Mouse (Mus musculus) spleen, postnatal 4 days (tissue): ENCODE data around the gene Dlx2.

Source experiments
- DNase-seq, 2 experiments: peaks; one replicate each; pipeline ENCODE4 v3.0.0; 2022; ENCODE audit warnings: low spot score in 2 of 2

Gene Dlx2

DNA sequence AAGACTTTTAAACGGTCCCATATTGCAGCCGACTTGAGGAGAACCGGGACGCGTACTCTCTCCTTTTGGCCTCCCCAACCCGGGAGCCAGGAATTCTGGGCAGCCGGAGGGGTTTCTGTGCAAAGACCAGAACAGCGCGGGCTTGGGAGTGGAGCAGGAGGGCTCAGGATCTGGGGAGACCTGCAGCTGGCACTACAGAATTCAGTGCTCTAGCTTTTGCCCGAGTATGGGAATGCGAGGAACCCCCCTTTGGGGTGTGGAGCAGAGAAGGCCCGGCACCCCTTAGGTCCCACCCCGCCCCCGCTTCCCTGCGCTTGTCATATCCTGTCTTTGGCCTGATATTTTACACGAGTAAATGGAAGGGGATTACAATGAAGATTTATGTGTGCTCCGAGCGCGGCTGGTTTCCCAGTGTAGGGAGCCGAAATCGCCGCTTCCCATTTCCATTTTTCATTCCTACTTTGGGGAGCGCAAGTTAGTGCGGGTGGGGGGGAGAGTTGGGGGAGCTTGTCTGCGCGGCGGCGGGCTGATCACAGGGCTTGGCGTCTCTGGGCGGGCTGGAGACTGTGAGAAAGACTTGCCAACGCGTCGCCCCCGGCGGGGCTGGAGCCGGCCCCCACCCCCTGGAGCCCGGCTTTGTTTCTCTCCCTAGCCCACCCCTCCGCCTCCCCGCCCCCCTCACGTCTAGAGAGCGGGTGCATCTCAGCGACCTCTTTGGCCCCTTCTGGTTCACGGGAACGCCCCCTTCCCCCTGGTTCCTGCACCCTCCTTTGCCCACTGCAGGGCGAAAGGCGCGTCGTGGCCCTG lies 5.7 kb downstream of the Dlx2 start:
- no peak for DNase-seq

GRCm38 (mm10) chr2:71534242-71535052 lies 12.1 kb downstream of the Dlx2 start:
- no peak for DNase-seq

GRCm38 (mm10) chr2:71533094-71533493 lies 13.5 kb downstream of the Dlx2 start:
- no peak for DNase-seq

DNA sequence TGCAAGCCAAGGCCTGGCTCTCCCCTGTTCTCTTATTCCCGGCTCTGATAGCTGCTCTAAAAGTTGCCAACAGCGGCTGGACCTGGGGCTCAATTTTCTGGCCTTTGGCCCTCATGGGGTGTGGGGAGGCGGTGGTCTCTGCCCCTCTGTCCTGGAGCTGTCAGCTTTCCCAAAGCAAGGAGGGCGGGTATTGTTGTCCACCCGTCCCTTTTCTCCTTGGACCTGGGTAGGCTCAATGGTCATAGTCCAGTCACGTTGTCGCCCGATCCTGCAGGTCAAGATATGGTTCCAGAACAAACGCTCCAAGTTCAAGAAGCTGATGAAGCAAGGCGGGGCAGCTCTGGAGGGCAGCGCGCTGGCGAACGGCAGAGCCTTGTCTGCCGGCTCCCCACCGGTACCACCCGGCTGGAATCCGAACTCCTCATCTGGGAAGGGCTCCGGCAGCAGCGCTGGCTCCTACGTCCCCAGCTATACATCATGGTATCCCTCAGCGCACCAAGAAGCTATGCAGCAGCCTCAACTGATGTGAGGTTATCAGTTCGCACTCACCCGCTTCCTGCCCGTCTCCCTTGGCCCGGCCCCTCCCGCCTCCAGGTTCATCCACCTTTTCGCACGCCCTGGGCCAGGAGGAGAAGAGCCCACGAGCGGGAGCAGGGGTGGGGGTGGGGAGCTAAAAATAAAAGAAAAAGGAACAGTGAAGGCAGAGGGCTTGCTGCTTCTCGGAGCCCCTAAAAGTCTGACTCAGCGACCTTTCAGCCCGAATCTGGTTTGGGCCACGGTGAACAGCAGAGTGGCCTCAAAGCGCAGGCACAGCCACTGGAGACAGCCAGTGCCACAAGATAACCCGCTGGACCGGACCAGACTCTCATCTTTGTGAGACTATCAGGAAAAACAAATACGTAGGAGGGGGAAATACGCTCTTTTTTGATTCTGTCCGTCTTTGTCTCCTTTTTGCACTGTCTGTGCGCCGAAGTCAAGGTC lies 14.3 kb downstream of the Dlx2 start:
- no peak for DNase-seq

DNA sequence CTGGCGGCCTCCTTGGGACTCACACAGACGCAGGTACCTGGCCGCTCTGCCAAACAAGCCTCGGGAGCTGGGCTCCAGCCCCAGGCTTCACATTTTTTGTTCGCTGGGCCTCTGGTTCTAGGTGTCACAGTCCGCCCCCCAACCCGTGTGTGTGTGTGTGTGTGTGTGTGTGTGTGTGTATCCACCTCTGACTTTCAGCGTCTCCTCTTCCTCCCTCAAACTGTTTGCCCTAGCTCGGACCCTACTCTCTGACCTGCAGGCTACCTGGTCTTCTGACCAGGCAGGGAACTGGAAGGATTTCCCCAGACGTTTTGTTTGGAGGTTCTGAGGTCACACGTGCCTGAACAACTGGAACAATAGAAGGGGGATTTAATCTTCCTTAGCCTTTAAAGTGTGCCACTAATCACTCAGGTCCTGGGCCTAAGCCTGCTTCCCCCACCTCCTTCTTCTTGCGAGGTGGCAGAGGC lies 15.4 kb downstream of the Dlx2 start:
- DNase-seq, result no peak

GRCm38 (mm10) chr2:71530391-71531123 lies 16.0 kb downstream of the Dlx2 start:
- no peak for DNase-seq

DNA sequence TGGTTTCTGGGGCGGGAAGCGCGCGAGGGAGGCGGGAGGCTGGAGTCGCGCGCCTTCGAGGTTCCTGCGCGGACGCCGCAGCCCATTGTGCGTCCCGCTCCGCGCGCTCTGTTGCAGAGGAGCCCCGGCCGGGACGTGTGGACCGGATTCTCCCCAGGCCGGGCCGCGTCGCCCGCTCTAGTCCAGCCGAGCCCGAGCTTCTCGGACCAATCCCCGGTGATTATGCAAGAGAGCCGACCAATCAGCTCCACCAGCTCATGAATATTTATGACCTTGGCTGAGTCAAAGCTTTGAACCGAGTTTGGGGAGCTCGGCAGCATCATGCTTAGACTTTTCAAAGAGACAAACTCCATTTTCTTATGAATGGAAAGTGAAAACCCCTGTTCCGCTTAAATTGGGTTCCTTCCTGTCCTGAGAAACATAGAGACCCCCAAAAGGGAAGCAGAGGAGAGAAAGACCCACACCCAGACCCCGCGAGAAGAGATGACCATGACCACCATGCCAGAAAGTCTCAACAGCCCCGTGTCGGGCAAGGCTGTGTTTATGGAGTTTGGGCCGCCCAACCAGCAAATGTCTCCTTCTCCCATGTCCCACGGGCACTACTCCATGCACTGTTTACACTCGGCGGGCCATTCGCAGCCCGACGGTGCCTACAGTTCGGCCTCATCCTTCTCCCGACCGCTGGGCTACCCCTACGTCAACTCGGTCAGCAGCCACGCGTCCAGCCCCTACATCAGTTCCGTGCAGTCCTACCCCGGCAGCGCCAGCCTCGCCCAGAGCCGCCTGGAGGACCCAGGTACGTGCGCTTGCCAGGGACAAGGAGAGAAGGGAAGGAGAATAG lies 16.8 kb downstream of the Dlx2 start:
- DNase-seq, result peak; percentile 60 to 74

GRCm38 (mm10) chr2:71528714-71529510 lies 17.6 kb downstream of the Dlx2 start:
- DNase-seq, result peak in 1 of 2 experiments; percentile 65

DNA sequence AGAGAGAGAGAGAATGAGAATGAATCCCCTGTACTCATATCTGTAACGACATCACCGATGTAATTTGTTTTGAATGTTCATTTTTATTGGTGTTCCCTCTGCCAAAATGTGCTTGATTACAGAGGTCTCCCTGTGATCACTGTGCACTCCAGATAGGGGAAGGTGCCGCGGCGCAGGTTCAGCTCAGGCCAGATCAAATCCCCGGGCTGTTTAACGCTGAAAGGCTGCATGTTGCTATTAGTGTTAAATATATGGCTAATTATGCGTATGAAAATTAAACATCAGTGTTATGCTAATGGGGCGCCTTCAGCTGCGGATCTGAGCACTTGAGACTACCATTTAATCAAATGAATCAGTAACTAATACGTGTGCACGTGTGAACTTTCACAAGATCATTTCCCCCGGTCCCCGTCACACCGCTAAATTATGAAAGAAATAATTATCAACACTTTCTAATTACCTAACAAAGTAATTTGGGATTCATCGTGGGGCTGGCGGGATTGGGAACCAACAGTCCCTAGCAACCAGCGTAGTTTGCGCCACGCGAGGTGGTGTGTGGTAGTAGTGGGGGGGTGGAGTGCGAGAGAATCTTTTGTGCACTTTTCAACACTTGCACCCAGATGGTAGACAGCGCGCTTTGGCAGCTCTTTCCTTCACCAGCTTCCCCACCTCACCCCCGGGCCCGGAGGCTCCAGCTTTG lies 18.4 kb downstream of the Dlx2 start, which contains the start of gene Dlx1:
Gene Dlx1, plus strand, starts transcription at position 100 of the 700 bp plus-strand sequence.
- no peak for DNase-seq

DNA sequence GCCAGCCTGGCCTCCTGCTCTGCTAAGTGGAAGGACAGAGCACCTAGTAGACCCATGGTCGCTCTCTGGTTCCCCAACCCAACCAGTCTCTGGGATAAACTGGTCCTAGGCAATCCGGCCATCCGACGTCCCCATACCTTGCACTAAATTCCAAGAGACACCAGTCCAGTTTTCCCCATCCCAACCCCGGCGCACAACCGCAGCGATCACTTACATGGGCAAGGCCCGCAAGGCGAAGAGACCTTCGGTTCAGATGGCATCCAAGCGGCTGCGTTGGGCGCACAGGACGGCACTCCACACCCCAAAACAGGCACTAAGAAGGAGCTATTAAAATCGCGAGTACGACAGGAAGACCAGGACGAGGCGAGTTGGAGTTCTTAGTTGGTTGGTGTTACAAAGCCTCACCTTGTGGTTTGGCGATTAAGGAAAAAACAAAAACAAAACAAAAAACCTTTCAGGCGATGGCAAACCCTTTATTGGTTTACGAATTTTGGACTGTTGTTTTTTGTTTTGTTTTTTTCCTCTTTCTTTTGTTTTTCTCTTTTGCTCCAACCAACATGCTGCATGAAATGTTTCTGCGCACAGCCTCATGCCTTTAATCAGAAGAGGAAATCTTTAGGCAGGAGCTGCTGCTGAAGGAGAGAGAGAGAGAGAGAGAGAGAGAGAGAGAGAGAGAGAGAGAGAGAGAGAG lies 19.1 kb downstream of the Dlx2 start:
- DNase-seq, result no peak

- DNase-seq, result no peak
Observed at GRCm38 (mm10) chr2:71526595-71527322, 19.8 kb downstream of the Dlx2 start.

DNA sequence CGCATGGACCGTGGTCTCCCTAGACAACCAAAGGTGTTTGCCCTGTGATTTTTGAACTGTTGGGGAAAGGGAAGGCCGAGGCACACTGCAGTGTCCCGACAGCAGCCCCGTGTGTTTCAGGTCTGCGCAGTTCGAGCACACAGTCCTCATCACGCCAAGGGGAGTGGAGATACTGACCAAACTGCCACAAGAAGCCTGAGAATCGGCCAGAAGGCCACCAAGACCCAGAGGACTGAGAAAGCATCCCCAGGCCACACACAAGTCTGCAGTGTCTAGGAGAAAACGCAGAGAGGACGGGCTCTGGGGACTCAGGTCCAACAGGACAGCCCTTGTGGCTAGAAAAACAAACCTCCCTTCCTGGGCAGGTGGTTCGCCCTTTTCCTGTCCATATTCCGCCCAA lies 21.8 kb downstream of the Dlx2 start:
- no peak for DNase-seq

DNA sequence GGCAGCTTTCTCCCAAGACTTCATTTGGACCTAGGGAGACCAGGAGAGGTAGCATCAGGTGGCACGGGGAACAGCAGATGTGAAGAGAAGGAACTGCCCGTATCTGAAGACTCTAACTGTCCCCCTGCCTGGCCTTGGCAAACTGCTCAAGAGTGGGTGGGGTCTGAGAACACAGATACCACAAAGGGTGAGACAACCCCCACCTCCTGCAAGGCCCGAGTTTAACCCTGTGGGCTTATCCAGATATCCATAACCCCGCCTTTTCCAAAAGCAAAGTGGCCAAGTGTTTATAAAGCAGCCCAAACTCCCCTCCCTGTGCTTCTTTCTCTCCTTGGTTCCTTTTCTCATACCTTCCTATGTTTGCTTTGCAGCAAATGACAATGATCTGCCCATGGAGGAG lies 23.1 kb downstream of the Dlx2 start:
- DNase-seq, result no peak

DNA sequence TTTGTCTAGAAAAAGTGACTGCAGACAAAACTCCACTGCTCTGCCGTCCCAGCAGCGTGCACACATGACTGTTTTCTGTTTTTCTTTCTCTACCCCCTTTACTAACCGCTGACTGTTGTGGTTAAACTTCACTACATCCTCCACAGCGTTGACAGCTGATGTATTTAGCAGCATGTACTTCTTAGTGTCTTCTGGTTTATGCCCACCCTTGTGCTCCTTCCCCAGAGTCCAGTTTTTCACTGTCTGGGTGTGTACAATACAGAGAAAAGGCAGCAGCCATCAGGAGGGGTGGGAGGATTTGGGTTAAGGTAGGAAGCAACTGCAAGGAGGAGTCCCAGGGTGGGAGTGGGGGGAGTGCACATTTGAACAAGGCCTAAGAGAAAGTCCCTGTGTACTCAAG lies 23.7 kb downstream of the Dlx2 start:
- no peak for DNase-seq

DNA sequence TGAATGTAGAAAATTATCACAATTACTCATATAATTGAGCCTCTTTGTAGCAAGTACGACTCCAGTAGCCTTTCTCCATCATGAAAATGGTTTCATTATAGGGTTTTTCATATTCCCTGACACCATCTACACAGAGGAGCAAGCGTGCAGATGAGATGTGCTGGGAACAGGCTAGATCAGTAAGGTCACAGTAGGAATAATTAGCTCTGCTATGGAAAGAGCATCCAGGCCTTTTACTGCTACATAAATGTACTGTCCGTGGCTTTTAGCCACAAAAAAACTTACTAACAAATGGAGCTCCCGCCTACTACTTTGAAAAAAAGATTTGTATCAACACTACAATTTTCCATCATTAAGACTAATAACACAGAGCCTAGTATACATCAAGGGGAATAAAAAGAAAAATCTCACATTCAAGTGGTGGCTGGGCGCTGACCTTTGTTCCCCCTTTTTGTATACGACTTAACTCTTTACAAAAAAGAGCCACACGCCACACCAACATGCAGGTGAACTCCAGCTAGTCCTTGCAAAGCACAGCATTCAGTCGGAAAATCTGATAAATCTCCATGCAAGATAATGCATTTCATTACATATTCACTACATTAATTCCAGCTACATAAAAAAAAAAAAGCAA lies 29.0 kb downstream of the Dlx2 start:
- no peak for DNase-seq

DNA sequence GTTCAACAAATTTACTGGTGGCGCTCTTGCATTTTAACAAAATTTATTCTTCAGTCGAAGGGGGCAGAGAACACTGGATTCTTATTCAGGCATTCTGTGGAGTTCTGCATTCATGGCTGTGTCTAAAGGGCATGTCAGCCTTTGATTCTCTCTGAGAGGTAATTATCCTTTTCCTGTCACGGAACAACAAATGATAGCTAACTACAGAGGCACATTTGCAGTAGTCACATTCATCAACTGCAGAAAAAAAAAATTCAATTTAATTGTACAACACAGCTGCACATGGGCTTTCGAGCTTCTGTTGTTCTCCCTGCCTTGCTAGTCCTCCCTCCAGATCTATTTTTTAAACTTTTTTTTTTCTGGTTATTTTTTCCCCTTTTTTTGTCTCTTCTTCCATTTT lies 29.6 kb downstream of the Dlx2 start:
- DNase-seq, result no peak

DNA sequence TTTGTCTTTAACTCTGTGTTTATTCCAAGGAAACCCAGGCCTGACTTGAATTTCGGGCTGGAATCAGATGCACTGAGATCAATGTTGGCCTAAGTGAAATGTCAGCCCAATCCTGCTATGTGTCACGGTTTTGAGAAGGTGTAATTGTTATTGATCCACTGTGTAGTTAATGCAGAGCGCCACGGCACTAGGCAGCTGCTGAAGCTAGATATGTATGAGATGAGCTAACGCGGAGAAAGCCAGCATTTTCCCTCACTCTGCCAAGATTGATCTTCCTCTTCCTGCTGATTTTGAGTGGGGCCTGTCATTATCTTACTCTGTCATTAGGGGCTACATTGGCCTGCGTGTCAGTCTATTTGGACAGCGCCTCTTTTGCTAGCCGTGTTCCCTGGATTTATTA lies 34.2 kb downstream of the Dlx2 start:
- DNase-seq, result no peak
